Mouse (Mus musculus) spleen, adult 2 months (tissue): ENCODE measurements around the gene Pogz. TPM values are rescaled to one million over a fixed set of nuclear protein-coding genes. Genes with fewer than 3 reads are reported as not detected.

Experiments
- DNase-seq, 2 experiments: peaks; one replicate each; pipeline versions ENCODE4 v3.0.0 to v3.0.0-alpha.2; 2012 to 2021; ENCODE audit warnings: low spot score in 2 of 2, low read depth in 1 of 2
- H3K27ac ChIP-seq: fragments of 200-500 bp; 2 replicates; pipeline ENCODE4 v1.5.1; 2012; ENCODE audit warnings: low read length, inconsistent platforms; ENCODE audit not compliant: insufficient read depth
- H3K27me3 ChIP-seq: fragments of 200-500 bp; 2 replicates; pipeline ENCODE4 v1.6.1; 2012; ENCODE audit warnings: mild to moderate bottlenecking, moderate library complexity, low read length, inconsistent platforms; ENCODE audit not compliant: control insufficient read depth, insufficient read depth
- H3K36me3 ChIP-seq: fragments of 200-500 bp; 2 replicates; pipeline ENCODE4 v1.6.1; 2012; ENCODE audit warnings: mild to moderate bottlenecking, low read length, inconsistent platforms; ENCODE audit not compliant: control insufficient read depth, insufficient read depth
- H3K4me1 ChIP-seq: fragments of 200-500 bp; 2 replicates; pipeline ENCODE4 v1.6.1; 2011; ENCODE audit warnings: inconsistent platforms; ENCODE audit not compliant: control insufficient read depth, insufficient read depth, insufficient read length
- H3K4me3 ChIP-seq: fragments of 200-500 bp; 2 replicates; pipeline ENCODE4 v1.5.1; 2011; ENCODE audit warnings: mild to moderate bottlenecking, inconsistent platforms; ENCODE audit not compliant: insufficient read depth, insufficient read length; ENCODE audit errors: extremely low read depth
- CTCF ChIP-seq: fragments of 200-500 bp; IDR thresholded peaks from 2 replicates; pipeline ENCODE4 v1.5.1; 2011; ENCODE audit warnings: mild to moderate bottlenecking, inconsistent platforms; ENCODE audit not compliant: insufficient read depth, insufficient read length, insufficient replicate concordance; ENCODE audit errors: extremely low read depth
- POLR2A ChIP-seq: fragments of 200-500 bp; IDR thresholded peaks from 2 replicates; pipeline ENCODE4 v1.6.1; 2011; ENCODE audit warnings: low read depth, low read length, inconsistent platforms
- WGBS: fragments of 180-500 bp; shearing (Covaris S2); methylation state at CpG from one replicate; pipeline ENCODE4 v1.1.7; 2018; 5-methylcytosine and 5-hydroxymethylcytosine counted together
- polyA plus RNA-seq: library from polyadenylated mRNA; depleted of rRNA; stranded (reverse); fragments of >200 nt; gene quantifications from 2 replicates; pipeline ENCODE4 v1.2.3, GENCODE M21; 2012

Gene Pogz
- polyA plus RNA-seq, 1 experiment: 26.2 TPM

GRCm38 (mm10) chr3:94796181-94796580 lies 41.2 kb upstream of the Pogz start:
- DNase-seq: no peak
- H3K27me3 ChIP-seq: no peaks in the 10 kb centered on the region
- H3K36me3 ChIP-seq: no peaks in the 10 kb centered on the region
- no peak for TF ChIP-seq CTCF
- TF ChIP-seq POLR2A: no peak
- H3K4me1 ChIP-seq: no peaks in the 10 kb centered on the region
- H3K27ac ChIP-seq: no peak overlapping the region
- no peak overlapping the region for H3K4me3 ChIP-seq

GRCm38 (mm10) chr3:94804146-94804545 lies 33.2 kb upstream of the Pogz start:
- H3K27ac ChIP-seq: no peak overlapping the region
- 56% methylated on average over 10 of the region's 10 CpGs for WGBS
- H3K27me3 ChIP-seq: peaks cover 3% of the 10 kb centered on the region; the same call in 1 of the 2 replicates
- H3K4me3 ChIP-seq: no peak overlapping the region
- no peaks in the 10 kb centered on the region for H3K36me3 ChIP-seq
- no peak for DNase-seq
- no peaks in the 10 kb centered on the region for H3K4me1 ChIP-seq
- TF ChIP-seq POLR2A (no peak), CTCF (no peak)

- no peak for DNase-seq
- no peak overlapping the region for H3K4me3 ChIP-seq
- TF ChIP-seq CTCF: no peak
- no peak for TF ChIP-seq POLR2A
- no peaks in the 10 kb centered on the region for H3K4me1 ChIP-seq
- WGBS: 90% methylated on average over 4 of the region's 4 CpGs
- H3K36me3 ChIP-seq: no peaks in the 10 kb centered on the region
- H3K27ac ChIP-seq: no peak overlapping the region
- peaks cover 3% of the 10 kb centered on the region; the same call in 1 of the 2 replicates for H3K27me3 ChIP-seq
Observed at GRCm38 (mm10) chr3:94804976-94805375, 32.4 kb upstream of the Pogz start.

GRCm38 (mm10) chr3:94808296-94808695 lies 29.1 kb upstream of the Pogz start:
- H3K27me3 ChIP-seq: peaks cover 3% of the 10 kb centered on the region; the same call in 1 of the 2 replicates
- H3K4me1 ChIP-seq: no peaks in the 10 kb centered on the region
- no peaks in the 10 kb centered on the region for H3K36me3 ChIP-seq
- TF ChIP-seq POLR2A: no peak
- no peak for TF ChIP-seq CTCF
- no peak for DNase-seq
- no peak overlapping the region for H3K27ac ChIP-seq
- no peak overlapping the region for H3K4me3 ChIP-seq
- 85% methylated on average over 1 of the region's 1 CpGs for WGBS

GRCm38 (mm10) chr3:94811628-94812027 lies 25.7 kb upstream of the Pogz start:
- DNase-seq: no peak
- no peaks in the 10 kb centered on the region; the same call in 1 of the 2 replicates for H3K27me3 ChIP-seq
- 22% methylated on average over 4 of the region's 4 CpGs for WGBS
- no peak overlapping the region for H3K27ac ChIP-seq
- TF ChIP-seq POLR2A: no peak
- no peaks in the 10 kb centered on the region for H3K36me3 ChIP-seq
- no peaks in the 10 kb centered on the region for H3K4me1 ChIP-seq
- H3K4me3 ChIP-seq: no peak overlapping the region

- 86% methylated on average over 3 of the region's 3 CpGs for WGBS
- TF ChIP-seq POLR2A: no peak
- TF ChIP-seq CTCF: no peak
- H3K4me3 ChIP-seq: no peak overlapping the region
- no peak for DNase-seq
- no peaks in the 10 kb centered on the region; the same call in 1 of the 2 replicates for H3K27me3 ChIP-seq
- no peaks in the 10 kb centered on the region for H3K4me1 ChIP-seq
- no peaks in the 10 kb centered on the region for H3K36me3 ChIP-seq
- H3K27ac ChIP-seq: no peak overlapping the region
Observed at GRCm38 (mm10) chr3:94813651-94814050, 23.7 kb upstream of the Pogz start.

- Histone ChIP-seq H3K27me3 (no peaks in the 10 kb centered on the region; the same call in 1 of the 2 replicates), H3K36me3 (no peaks in the 10 kb centered on the region), H3K4me3 (no peak overlapping the region), H3K27ac (no peak overlapping the region), H3K4me1 (no peaks in the 10 kb centered on the region)
- WGBS: 87% methylated on average over 4 of the region's 4 CpGs
- DNase-seq: no peak
- TF ChIP-seq POLR2A (no peak), CTCF (no peak)
Observed at GRCm38 (mm10) chr3:94814063-94814462, 23.3 kb upstream of the Pogz start.

- Histone ChIP-seq H3K27ac (no peak overlapping the region), H3K27me3 (no peaks in the 10 kb centered on the region), H3K4me1 (no peaks in the 10 kb centered on the region), H3K4me3 (no peak overlapping the region), H3K36me3 (no peaks in the 10 kb centered on the region)
- TF ChIP-seq CTCF: no peak
- no peak for TF ChIP-seq POLR2A
- WGBS: 81% methylated on average over 4 of the region's 4 CpGs
- DNase-seq: no peak
Observed at GRCm38 (mm10) chr3:94814663-94815062, 22.7 kb upstream of the Pogz start.
